Mouse (Mus musculus) splenic B cell, adult 2 months (primary cell): Measurements from ENCODE around the gene Minpp1.

Source experiments
- DNase-seq: peaks from one replicate; pipeline ENCODE4 v3.0.0-alpha.2; 2011; ENCODE audit warnings: low read depth, low spot score
- H3K27me3 ChIP-seq: 2 replicates; pipeline ENCODE4 v1.6.1; 2012; ENCODE audit warnings: mild to moderate bottlenecking, low read length, moderate library complexity, mixed read lengths; ENCODE audit not compliant: control insufficient read depth, poor library complexity, insufficient read depth, severe bottlenecking
- H3K36me3 ChIP-seq: 2 replicates; pipeline ENCODE4 v1.6.1; 2012; ENCODE audit warnings: mild to moderate bottlenecking, low read length, moderate library complexity, mixed read lengths; ENCODE audit not compliant: control insufficient read depth, poor library complexity, insufficient read depth, severe bottlenecking

Gene Minpp1

GRCm38 (mm10) chr19:32528723-32529122 is 43.2 kb downstream of the Minpp1 start:
- DNase-seq: no peak
- no peaks in the 10 kb centered on the region for H3K27me3 ChIP-seq
- H3K36me3 ChIP-seq: no peaks in the 10 kb centered on the region

- no peak for DNase-seq
- H3K27me3 ChIP-seq: no peaks in the 10 kb centered on the region
- H3K36me3 ChIP-seq: no peaks in the 10 kb centered on the region
Measured at GRCm38 (mm10) chr19:32529252-32529942, 43.8 kb downstream of the Minpp1 start.

- DNase-seq: no peak
- Histone ChIP-seq H3K36me3 (no peaks in the 10 kb centered on the region), H3K27me3 (no peaks in the 10 kb centered on the region)
Measured at GRCm38 (mm10) chr19:32530296-32530695, 44.7 kb downstream of the Minpp1 start.

- Histone ChIP-seq H3K36me3 (no peaks in the 10 kb centered on the region), H3K27me3 (no peaks in the 10 kb centered on the region)
- no peak for DNase-seq
Measured at GRCm38 (mm10) chr19:32532331-32532730, 46.8 kb downstream of the Minpp1 start.

GRCm38 (mm10) chr19:32532737-32533505 is 47.4 kb downstream of the Minpp1 start:
- DNase-seq: no peak
- H3K27me3 ChIP-seq: no peaks in the 10 kb centered on the region
- no peaks in the 10 kb centered on the region for H3K36me3 ChIP-seq

DNA sequence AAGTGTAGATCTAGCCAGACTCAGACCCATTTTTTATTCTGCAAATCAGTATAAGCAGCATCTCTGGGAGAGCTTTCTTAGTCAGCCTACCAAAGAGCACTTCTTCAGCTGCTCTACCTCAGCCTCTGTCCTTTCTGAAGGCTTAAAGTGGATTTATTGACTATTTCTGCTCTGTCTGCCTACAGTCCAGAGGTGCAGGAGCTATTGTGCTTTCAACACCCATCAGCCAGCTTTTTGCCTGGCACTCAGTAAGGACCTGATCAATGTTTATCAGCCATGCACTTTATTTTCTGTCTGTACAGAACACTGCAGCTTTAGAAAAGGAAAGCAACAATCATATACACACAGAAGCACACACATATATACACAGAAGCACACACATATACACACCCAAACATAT is 49.3 kb downstream of the Minpp1 start:
- no peak for DNase-seq
- Histone ChIP-seq H3K27me3 (no peaks in the 10 kb centered on the region), H3K36me3 (no peaks in the 10 kb centered on the region)

DNA sequence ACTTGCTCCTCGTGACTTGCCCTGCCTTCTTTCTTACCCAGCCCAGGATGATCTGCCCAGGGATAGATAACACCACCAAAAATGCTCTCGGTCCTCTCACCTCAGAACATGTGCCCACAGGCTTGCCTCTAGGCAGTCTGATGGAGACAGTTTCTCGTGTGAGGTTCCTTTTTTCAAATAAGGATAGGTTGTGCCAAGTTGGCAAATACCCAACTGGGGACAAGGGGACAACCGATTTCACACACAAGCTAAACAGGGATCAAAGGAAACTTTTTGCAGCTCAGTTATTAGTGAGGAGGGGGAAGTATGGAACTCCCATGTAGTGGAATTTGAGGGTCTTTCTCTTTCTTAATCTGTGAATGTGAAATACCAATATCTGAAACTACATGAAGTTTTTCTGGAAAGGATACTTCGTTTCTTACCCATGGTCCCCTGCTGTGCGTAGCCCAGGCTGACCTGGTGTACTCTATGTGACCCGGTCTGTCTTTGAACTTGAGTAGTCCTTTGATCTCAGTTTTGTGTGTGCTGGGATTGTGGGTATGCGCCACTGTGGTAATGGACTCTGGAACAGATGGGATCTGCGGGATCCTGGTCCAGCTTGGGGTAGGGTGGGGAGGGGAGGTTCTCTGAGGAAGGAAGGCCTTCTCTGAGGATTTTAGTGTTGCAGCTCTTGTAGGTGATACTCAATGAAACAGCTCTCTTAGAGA is 57.4 kb downstream of the Minpp1 start:
- Histone ChIP-seq H3K36me3 (no peaks in the 10 kb centered on the region), H3K27me3 (no peaks in the 10 kb centered on the region)
- no peak for DNase-seq

- Histone ChIP-seq H3K27me3 (no peaks in the 10 kb centered on the region), H3K36me3 (no peaks in the 10 kb centered on the region)
- DNase-seq: no peak
Measured at GRCm38 (mm10) chr19:32547396-32547795, 61.8 kb downstream of the Minpp1 start.

DNA sequence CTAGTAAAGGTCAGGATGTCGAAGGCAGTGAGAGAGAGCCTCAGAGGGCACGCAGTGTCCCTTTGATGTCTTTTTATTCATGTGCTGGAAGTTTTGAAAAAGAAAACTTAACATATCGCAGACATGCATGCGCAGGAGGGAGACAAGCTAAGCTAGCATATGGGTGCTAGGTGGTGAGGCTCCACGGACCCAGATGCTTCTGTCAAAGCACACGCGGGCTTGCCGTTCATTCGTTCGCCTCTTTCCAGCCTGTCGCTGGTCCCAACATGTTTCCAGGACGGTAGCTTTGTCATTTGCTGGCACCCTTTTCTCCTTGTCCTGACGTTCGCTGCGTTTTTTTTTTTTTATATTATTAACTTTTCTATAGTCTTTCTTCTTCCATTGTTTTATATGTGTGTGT is 62.6 kb downstream of the Minpp1 start:
- Histone ChIP-seq H3K36me3 (no peaks in the 10 kb centered on the region), H3K27me3 (no peaks in the 10 kb centered on the region)
- no peak for DNase-seq

GRCm38 (mm10) chr19:32550446-32550845 is 64.9 kb downstream of the Minpp1 start:
- H3K36me3 ChIP-seq: no peaks in the 10 kb centered on the region

DNA sequence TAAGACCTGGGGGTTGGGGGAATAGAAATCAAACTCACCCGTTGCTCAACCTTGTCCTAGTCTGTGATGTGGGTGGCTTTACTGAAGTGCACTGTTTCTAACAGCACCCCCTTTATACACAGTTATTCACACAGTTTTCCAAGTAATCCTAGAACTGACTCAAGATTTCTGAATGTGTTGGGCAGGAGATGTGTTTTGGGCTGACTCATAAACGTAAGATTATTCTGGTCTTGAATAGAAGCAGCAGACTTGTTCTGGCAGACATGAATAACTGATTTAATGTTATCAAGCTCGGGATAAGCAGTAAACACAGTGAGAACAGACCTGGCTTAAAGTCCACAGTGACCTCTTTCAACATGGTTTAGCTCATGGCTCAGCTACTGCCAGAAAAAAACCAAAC is 65.9 kb downstream of the Minpp1 start:
- no peak for DNase-seq
- H3K36me3 ChIP-seq: no peaks in the 10 kb centered on the region
- H3K27me3 ChIP-seq: no peaks in the 10 kb centered on the region

More at GRCm38 (mm10) chr19:32550446-32550845, 64.9 kb downstream of the Minpp1 start:
- no peak for DNase-seq
- no peaks in the 10 kb centered on the region for H3K27me3 ChIP-seq

DNA sequence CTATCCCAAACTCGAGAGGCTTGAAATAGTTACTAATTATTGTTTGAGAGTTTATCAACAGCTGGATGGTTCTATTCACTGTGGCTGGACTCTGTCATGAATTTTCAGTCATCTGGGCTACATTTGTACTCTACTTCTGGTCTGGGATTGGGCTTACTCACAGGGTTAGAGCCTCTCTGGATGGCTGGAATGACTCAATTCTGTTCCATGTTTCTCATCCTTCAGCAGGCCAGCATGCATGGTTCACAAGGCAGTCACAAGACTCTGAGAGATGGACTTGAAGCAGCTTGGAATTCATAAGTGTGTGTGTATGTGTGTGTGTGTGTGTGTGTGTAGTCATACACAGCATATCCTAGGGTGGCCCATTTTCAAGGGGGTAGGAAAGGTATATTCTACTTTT is 66.5 kb downstream of the Minpp1 start:
- Histone ChIP-seq H3K36me3 (no peaks in the 10 kb centered on the region), H3K27me3 (no peaks in the 10 kb centered on the region)
- DNase-seq: no peak

DNA sequence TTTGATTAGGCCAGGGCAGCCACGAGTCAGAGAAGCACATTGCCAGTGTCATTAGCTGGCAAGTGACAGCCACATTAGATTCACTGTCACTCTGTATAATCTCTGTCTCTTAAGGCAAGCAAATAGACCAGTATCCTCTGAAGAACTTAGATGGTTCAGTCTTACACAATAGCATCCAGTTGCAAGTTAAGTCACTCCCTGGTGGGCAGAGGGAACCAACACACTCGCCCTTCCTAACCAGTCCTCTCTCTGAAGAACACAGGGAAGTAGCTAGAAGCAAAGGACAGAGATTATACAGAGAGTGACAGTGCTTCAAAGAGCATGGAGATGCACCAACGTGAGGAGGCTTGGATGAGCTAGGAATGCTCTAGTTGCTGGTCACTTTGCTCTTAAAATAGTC is 67.7 kb downstream of the Minpp1 start:
- H3K36me3 ChIP-seq: no peaks in the 10 kb centered on the region
- no peak for DNase-seq
- no peaks in the 10 kb centered on the region for H3K27me3 ChIP-seq

DNA sequence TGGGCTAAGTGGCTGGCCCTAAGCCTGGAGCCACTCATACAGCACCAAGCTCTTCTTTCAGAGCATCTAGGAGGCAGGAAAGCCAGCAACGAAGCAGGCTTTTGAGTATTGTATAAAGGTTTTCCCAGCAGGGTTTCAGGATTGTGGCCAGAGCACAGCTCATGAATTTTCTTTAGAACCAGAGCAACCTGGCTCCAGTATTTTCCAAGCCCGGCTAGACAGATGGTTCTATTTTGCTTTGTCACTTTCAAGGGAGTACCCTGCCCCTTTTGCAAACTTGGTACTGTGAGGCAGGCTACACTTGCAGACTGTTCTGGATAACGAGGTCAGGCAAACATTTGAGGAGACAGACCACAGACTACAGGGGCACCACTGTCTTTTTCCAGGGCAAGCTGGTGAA is 69.7 kb downstream of the Minpp1 start:
- Histone ChIP-seq H3K27me3 (no peaks in the 10 kb centered on the region), H3K36me3 (no peaks in the 10 kb centered on the region)
- DNase-seq: no peak
